Mouse (Mus musculus) heart, postnatal 0 days (tissue): ENCODE measurements at regions not wholly inside any gene's neighbourhood (a gene's known extent, or its start where the extent isn't known, plus 50 kb on each side); places are given as distances from the start of the nearest gene placed in this dataset.

Source experiments
- CTCF ChIP-seq: IDR thresholded peaks from 2 replicates; pipeline ENCODE4 v1.5.1; 2016; ENCODE audit warnings: antibody characterized with exemption, control low read depth, low read depth
- EP300 ChIP-seq: IDR thresholded peaks from 2 replicates; pipeline ENCODE4 v1.6.1; 2016; ENCODE audit warnings: antibody characterized with exemption, low read depth

GRCm38 (mm10) chr10:109427878-109428277 lies 417.1 kb upstream of the Syt1 start:
- TF ChIP-seq CTCF (no peak), EP300 (no peak)
